Mouse (Mus musculus) ZHBTc4 (cell line): ENCODE data around the gene Tbc1d7.
A peak's percentile ranks its signal among the peaks of the same experiment; 100 is the strongest.

Source experiments
- DNase-seq: peaks from one replicate; pipeline ENCODE4 v3.0.0-alpha.2; 2011; ENCODE audit warnings: low read depth, low spot score

Tbc1d7 gene

DNA sequence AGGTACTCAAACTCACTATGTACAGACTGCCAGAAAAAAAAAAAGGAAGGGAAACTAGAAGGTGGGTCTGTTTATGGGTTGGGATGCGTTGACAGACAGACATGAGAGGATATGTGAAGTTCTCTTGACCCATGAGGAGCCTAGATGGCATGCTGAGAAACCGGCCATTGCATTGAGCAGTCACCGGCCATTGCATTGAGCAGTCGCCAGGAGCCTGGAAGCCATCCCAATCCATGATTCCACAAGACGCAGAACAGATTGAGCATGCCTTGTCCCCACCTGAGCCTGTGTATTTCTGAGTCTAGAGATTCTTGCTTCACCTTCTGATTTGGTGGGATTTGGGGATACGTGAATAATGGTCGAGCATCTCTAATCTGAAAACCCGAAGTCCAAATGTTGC is 22.6 kb upstream of the Tbc1d7 start:
- DNase-seq = no peak

DNA sequence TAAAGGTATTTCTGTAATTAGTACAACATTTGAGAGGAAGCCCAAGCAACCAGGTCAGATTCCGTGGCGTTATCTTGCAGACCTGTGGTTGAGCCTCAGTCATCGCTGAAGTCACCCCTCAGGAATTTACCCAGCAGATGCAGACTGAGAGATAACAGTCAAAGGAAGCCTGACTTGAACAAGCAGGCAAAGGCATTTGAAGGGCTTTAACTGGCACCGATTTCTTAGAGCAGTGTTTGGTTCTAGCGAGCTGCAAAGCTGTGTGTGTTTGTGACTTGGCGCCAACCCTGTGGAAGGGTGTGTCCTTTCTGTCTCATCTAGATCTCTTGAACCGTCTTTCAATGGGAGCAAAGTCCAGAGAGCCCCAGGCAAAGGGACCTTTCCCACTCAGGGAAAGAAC is 22.0 kb upstream of the Tbc1d7 start:
- DNase-seq = no peak

DNA sequence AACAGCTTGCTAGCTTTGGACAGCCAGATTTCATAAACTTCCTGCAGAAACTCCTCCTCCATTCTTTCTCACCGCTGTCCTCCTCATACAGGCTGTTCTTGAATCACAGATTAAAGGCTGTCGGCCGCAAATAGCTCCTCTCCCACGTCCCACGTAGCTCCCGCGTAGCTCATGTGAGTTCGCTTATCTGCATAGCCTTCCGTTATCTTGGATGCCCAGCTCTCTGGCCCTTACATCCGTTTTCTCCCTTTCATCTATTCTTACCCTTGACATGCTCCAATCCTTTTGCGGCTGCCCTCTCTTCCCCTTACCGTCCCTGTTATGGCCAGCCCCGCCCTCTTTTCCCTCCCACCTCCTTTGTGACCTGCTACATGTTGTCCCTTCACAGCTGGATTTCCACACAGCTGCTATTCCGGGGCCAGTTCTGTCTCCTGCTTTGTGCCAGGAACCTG is 20.5 kb upstream of the Tbc1d7 start:
- peak; percentile 68 for DNase-seq

DNA sequence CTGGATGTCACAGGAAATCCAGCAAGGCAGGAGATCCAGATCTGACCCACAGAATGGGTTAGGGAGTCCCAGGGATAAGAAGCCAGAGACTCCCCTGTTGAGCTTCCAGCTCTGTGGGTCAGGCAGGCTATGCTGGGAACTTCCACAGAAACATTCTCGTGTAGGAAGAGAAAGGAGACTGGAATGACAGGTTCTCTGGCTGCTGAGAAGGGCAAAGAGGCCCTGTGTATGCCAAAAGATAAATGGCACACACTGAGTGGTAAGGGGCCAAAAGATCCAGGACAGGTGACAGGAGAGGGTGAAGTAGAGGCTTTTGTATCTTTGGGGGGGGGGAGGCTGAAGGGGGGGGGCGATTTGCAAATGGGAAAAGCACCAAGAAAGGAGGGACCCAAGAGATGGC is 20.0 kb upstream of the Tbc1d7 start:
- no peak for DNase-seq

DNA sequence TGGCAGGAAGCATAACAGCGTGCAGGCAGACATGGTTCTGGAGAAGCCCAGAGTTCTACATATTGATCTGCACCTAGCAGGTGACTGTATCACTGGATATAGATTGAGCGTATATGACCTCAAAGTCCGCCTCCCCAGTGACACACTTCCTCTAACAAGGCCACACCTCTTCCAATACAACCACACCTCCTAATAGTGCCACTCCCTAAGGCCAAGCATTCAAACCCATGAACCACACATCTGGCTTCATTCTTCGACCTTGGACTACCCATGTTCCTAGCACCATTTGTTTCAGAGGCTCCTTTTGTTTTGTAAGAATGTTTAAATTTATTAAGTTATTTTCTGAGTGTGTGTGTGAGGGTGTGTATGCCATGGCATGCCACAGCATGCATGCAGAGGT is 16.4 kb upstream of the Tbc1d7 start:
- peak; percentile 61 for DNase-seq

DNA sequence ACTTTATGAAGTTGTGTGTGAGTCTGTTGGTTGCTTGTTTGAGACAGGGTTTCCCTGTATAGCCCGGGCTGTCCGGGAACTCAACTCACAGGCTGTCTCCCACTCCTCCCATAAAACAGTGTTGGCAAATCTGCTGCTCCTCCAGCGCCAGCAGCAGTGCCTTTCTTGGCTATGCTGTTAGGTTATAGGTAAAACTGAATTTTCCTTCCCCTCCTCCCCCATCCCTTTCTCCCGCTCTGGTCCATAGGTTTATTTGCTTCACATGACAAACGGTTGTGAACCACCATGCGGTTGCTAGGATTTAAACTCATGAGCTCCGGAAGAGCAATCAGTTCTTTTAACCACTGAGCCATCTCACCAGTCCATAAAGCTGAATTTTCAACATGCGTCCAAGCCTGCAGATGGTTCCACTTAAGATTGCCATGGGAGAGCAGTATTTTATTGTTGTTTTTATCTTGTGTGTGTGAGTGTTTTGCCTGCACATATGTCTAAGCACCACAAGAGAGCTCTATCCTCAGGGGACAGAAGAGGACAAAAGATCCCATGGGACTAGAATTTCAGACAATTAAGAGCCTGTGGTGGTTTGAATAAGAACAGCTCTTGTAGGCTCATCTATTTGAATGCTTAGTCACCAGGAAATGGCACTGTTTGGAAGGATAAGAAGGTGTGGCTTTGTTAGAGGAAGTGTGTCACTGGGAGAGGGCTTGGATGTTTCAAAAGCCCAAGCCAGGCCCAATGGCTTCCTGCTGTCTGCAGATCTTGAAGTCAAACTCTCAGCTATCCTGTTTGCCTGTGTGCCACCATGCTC is 12.2 kb upstream of the Tbc1d7 start:
- peak; percentile 84 for DNase-seq

DNA sequence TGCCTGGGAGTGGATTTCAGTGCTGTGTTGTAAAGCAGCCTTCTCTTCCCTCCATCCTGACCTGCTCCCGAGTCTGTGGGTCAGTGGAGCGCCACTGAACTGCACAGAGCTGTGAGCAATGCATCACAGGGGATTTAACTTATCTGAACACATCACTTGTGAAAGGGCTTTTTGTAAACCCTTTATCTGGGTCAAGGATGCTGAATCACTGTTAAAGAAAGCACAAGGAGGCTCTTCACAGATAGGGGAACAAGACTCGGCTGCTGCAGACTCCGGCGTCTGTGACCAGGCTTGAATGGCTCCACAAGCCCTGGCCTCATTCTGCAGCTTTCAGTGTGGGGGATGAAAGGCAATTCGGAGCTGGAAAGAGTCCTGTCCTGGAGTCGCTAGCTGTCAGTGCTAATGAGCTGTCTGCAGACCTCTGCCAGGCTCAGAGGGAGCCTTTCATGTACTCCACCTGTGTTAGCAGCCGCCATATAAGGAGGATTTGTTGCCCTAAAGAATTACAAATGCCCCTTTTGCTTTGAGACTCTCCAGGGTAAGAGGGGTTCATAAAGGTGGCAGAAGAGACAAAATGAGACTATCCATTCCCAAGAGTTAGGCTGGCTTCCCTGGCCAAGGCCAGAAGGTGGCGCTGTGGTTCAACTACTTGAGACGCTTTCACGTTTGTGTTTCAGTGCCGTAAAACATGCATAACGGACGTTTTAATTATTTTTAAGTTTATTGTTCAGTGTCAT is 11.3 kb upstream of the Tbc1d7 start:
- peak; percentile 82 for DNase-seq

DNA sequence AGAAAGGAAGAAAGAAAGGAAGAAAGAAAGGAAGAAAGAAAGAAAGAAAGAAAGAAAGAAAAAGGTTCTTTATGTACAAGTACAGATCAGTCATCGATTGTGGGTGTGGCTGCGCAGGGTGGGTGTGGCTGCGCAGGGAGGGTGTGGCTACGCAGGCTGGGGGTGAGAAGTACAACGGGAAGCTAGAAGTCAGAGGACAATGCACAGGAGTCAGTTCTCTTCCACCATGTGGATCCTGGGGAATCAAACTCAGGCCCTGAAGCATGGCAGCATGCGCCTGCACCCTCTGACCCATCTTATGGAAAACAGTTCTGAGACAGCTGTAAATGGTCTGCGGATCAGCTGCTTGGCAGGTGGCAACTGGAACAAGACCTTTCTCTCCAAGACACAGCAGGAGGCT is 9.8 kb upstream of the Tbc1d7 start:
- peak; percentile 80 for DNase-seq

DNA sequence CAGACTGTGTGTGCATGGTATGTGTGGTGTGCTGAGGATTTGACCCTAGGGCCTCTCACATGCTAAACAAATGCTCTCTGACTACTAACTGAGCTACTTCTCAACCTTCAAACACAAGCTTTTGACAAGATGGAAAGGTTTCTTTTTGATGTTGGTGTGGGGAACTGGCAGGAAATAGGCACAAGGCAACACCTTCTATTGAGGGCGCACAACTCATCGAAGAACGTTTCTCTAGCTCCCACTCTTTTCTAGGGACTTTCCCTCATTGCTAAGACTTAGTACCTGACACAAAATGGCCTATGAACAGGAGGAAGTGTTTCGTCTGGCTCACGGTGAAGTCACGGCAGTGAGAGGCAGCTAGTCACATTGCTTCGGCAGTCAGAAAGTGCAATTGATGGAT is 6.0 kb upstream of the Tbc1d7 start:
- DNase-seq = no peak

DNA sequence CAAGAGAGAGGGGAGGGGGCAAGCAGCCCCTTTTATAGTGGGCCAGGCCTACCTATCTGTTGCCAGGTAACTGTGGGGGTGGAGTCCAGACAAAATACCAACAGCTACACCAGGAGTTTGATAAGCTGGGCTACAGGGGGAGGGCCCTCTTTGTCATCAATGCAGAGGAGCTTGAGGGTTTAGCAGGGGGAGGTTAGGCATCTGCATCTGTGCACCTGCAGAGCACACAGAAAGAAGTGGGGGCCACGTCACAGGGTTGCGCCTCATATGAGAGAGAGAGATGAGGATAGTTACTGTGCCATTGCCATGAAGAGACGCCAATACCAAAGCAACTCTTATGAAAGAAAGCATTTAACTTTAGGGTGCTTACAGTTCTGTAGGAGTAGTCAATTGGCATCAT is 5.4 kb upstream of the Tbc1d7 start:
- no peak for DNase-seq

DNA sequence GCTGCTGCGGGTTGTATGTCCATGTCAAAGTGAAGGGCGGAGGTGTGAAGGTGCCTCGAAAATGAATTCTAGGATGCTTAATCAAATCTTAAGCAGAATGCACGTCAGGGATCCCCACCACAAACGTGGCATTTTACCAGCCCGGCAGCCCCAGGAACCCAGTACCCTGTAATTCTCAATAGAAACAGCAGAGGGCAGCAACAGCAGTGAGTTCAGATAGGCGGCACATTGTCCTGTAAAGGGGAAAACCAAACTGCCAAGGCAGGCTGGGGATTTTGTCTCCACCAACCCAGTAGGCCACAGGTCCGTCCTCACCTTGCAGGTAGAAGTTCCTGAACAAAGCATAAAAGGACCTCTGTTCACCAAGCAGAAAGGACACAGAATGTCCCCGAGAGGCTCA is 2.0 kb upstream of the Tbc1d7 start:
- peak; percentile 83 for DNase-seq

DNA sequence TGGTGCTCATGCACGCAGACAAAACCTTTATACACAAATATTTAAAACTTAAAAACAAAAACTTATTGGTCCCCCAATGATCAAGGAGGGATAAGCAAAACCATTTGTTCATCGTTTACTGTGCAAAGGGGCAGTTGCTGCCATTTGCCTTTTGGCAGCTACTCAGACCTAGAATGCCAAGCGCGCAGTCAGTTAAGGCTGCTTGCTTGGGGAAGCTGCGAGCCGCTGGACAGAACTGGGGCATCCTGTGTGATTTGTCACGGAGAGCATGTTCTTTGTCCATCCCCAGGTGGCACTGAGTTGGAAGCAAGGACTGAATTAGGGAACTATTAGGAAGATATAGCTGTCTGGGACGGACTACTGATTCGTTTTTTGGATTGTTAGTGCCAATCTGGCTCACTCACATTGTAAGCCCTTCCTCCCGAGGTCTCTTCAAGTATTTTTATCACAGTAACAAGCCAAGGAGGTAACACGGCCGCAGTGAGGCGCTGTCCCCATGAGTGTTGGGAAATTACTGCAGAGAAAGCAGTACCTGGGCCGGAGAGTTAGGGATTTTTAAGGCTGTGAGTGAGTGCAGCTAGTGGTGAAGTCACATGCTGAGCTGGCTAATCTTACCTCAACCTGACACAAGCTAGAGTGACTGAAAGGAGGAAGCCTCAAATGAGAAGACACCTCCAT is 874 bp upstream of the Tbc1d7 start:
- DNase-seq = peak; percentile 83

DNA sequence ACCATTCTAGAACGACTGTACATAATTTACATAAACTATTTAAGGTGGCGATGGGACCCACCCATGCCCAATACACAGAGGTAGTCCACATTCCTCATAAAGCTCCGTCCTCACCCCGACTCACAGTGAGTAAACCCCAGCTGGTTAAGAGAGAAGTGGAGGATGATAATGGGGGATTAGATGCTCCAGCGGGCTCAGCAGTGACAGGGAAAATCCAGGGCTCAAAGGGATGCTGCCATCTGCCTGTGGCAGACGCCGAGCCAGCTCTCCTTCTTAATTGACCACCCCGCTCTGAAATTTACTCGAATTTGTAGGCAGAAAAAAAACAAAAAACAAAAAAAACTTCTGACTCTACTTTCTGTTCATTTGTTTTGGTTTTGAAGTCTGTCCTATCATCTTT is 3.6 kb downstream of the Tbc1d7 start:
- no peak for DNase-seq

DNA sequence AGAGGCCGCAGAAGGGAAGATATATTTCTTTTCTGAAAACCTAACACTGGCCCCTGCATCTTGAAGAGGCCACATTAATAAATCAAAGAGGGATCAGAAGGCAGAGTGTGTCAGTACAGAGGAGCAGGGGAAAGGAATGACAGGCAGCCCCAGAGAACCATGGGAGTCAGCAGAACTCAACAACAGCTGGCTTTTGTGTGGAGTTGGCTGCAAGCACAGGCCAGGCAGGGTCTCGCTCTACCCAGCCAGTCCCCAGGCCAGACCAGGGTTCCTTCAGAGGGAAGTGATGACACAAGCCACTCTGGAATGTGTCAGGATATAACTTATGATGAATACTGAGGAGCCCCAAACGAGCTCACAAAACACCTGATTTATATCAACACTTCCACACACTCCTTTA is 11.9 kb downstream of the Tbc1d7 start:
- DNase-seq = no peak

DNA sequence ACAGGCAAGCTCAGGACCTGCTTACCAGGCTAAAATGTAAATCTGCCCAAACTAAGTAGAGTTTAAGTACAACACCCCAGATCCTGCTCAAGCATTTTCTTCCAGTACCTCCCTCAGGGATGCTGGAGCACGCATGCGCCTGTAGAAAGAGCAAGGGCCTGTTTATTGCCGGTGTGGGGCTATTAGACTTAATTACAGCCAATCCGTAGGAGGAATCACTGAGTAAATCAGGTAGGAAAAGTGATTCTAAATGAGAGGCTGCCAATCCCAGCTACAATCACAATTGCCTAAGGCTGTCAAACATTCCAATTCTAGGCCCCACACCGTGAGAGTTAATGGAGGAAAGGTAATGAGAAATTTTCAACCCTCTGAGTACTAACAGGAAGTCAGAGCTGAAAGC is 13.0 kb downstream of the Tbc1d7 start:
- DNase-seq = no peak

DNA sequence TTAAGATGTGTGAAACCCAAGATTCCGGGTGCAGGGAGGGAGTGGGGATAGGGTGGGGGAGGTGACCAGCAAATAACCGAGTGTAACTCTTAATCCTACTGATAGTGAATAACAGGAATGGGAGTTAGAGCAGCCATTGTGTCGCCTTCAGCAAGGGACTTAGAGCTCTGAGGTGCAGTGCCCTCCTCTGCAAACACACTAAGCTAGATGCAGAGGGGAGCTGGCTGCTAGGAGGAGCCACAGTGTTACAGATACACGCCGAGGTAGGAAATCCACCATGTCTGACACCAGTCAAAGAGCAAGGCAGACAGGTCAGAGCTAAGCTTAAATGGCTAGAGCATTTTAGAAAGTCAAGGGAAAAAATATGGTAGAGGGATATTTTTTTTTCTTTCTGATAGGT is 13.9 kb downstream of the Tbc1d7 start:
- DNase-seq = no peak

DNA sequence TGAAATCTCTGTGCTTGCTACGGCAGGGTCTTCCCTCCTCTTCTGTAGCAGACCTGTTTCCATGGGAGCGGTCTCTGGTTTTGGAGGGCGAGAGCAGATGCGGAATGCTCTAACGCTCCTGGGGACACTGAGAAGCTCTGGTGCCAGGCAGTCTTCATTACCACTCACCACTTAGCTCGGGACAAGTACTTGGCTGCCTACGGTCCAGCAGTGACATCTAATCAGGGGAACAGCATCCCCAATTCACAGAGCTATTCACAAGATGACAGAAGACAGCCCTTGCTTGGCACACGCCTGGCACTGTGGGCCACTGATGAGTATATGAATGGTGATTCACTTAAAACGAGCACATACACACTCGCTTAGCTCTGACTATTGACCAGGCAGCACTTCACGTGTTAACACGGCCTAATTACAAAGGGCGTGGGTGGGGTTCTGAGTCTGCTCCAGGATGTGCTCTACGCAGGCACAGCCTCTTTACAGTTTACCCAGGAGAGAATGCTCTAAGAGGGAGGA is 19.2 kb downstream of the Tbc1d7 start:
- peak; percentile 36 for DNase-seq

DNA sequence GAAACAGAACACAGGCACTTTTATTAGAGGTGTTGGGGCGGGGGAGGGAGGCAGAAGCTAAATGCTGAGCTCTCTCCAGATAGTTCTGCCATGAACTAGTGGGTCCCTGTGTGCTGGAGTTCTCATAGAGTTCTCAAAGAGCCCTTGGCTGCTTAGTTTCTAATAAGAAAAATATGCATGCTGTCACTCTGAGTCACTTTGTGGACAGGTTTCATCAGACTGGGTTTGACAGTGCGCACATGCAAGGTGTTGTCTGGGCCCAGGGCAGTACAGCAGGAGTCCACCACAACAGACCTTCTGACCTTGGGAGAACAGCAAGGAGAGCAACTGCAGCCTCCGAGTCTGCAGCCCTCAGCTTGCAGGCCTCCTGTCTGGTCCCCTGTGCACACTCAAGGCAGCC is 21.6 kb downstream of the Tbc1d7 start:
- DNase-seq = no peak

DNA sequence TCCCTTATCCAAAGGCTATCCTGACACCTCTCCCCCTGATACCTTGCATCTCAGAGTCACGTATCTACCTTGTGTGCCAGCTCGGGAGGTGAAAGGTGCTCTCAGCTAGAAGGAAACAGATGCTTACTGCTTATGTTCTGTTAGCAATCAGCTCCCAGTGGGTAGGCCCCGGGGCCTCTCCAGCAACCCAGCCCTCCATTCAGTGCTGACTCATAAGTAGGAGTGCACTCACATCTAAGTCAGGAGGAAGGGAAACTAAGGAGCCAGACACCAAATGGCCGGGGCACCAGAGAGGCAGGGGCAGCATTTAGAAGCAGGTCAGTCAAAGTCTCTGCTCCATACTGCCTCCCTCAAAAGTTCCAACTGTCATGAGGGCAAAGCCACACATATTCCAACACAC is 22.6 kb downstream of the Tbc1d7 start:
- no peak for DNase-seq

DNA sequence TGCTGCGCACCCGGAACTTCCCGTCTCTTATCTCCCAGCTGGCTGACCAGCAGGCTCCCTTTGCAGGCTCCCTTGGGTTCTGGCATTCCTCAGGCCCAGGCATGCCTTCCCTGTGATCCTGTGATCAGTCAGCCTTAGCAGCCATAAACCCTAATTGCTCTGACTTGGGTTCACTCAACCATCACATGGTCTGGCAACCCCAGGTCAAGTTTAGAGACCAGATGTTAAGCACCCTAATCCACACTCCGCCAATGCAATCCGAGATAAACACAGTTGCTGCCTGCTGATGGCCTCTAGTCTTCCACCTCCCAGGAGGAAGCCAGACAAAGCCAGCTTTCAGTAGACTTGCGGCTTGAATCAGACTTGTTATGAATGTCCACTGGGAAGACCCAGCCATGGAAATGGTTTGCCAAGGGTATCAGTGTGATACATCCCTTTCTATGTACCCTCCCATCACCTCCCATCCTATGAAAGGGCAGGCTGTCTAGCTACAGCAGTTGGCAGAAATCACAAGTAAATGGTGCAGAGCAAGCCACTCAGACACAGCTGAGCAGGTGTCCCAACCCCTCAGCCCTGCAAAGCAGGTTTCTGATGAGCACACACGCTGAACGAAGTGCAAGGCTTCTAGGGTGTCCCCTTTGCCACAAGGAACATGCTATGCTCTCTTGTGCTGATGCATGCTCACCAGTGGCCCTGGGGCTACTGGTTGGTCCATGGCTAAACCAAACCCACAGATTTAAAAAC is 24.6 kb downstream of the Tbc1d7 start:
- no peak for DNase-seq

DNA sequence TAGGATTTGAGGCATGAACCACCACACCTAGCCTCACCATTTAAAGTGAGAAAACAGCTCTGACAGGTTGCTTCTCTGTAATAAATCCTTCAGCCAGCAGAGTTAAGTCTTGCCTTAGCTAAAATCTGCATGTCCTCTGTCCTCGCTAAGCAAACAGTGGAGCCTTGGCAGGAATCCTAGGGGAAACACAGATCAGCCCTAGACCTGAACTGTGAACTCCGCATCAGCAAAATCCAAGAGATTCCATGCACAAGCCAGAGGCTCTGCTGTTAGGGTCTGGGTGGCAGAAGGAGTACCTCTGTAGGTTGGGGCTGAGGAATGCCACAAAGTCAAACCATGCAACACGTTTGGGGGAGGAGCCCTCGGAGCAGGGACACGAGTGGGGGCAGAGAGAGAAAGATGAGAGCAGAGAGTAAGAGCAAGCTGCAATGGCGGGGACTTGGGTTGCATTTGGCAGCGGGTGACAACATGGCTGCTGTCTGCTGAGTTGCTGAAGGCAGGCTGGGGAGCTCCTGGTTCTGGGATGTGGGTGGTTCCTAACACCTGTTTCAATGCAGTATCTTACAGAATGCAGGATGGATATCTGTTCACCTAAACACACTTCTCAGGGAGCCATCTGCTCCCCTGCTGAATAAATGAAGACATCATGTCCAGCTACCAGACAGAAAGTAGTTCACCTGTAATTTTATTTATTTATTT is 26.4 kb downstream of the Tbc1d7 start:
- no peak for DNase-seq
